Mouse (Mus musculus) right cerebral cortex, postnatal 36 days (tissue): ENCODE data around the gene Ptprz1.

Experiments
- DNase-seq, 2 experiments: peaks; one replicate each; pipeline ENCODE4 v3.0.0; 2022; ENCODE audit warnings: low spot score in 2 of 2, mixed read lengths in 1 of 2

Gene Ptprz1

DNA sequence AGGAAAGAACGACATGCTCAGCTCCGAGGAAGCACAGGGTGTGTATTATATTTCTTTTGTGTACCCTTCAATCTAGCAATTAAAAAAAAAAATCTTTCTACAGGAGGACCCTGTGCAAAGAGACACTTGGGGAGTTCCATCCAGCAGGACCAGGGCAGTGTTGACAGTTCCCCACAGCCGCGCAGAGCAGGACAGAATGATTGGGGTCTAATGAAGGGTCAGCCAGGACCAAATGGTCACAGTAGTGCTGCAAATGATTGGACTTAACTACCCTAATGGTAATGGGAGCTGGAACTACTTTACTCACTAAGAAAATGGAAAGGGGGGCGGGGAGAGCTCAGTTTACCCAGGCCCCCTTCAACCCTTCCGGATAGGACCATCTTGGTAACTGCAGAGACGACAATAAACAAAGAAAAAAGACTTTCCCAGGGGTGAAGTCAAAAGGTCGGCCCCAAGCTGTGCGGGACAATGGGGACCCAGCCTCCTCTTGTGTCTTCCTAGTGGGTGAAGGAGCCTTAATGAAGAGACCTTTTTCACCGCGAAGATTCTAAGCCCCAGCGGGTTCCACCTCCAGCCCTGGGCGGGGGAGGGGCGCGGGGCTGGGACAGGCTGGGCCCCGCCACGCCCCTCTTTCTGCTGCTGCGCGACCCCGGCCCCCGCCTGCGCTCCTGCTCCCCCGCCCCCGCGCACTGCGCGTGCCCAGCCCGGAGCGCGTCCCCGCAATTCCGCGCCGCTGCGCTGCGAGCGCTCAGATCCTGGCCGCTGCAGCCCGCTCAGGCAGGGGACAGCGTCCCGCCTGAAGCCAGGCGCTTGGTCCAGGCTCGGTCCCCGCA, at the start of gene Ptprz1:
Gene Ptprz1, plus strand, starts transcription at position 722 of the 833 bp plus-strand sequence.
- peak; percentile 16 to 46 for DNase-seq

DNA sequence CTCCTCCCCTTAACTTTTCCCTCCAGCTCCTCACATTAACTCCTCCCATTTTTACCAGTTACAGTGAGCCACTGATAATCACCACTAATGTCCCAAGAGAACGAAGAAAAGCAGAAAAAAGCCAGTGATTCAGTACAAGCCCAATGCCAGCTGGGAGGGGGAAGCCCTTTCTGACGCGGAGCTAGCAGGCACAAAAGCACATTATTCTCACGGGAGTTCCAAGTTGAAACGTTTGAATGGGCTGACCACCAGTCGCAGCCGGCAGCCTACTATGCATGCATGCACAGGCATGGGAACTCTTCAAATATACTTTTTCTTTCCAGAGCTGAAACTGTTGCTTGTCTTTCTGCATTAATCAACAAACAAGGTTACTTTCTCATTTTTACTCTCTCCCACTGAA, 41.7 kb upstream of the Ptprz1 start:
- DNase-seq: peak; percentile 11 to 16

GRCm38 (mm10) chr6:22834100-22834970, 41.0 kb upstream of the Ptprz1 start:
- peak; percentile 9 for DNase-seq

- DNase-seq: no peak
These were observed 576 bp downstream of the Ptprz1 start for GRCm38 (mm10) chr6:22875614-22876541.

- DNase-seq: no peak
These were observed 12.7 kb downstream of the Ptprz1 start for GRCm38 (mm10) chr6:22887978-22888377.

DNA sequence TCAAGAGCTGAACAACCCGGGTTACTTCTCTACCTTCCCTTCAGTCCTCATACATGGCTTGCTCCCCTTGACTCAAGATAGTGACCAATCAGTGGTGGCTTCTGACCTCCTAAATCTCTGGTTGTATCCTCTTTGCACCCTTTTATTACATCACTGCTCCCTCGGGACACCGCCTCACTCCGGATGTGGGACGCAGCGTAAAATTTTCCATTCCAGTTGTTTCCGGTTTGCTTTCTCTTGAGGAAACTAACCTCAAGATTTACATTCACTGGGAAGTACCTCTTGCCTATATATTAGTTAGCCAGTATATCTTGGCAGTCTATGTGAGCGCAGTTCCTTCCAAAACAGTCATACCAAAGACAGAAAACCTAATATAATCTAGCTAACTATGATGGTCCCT, 14.0 kb downstream of the Ptprz1 start:
- DNase-seq: no peak

- no peak for DNase-seq
These were observed 26.7 kb downstream of the Ptprz1 start for GRCm38 (mm10) chr6:22901983-22902382.

DNA sequence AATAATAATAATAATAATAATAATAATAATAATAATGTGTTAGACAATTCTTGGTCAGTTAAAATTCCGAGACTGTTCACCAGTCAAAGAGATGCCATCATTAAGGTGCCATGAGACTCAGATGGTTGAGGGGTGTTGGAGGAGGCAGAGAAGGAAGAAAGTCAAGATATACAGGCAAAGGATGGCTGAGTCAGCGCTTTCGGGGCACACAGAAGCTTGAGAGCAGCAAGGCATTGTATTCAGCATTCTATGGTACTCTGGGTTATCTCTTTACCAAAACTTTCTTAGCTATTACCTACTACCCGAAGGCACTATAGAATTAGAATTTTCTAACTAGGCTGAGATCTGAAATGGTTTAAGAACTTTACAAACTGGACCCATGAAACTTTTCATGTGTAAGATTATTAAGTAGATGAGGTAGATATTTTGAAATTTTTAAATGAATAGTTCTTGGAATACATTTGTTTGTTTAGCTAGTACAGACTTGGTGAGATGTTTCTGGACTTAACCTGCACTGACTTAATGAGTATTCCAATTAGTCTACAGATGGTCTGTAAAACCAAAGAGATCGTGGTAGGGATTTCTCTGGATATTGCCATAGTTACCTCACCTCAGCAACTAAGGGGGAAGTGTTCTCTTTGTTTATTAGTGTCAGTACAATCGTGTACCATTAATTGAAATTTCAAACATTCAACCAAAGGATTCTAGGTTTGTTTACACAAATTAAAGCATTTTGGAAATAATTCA, 33.4 kb downstream of the Ptprz1 start:
- no peak for DNase-seq

GRCm38 (mm10) chr6:22909257-22909907, 34.1 kb downstream of the Ptprz1 start:
- no peak for DNase-seq

DNA sequence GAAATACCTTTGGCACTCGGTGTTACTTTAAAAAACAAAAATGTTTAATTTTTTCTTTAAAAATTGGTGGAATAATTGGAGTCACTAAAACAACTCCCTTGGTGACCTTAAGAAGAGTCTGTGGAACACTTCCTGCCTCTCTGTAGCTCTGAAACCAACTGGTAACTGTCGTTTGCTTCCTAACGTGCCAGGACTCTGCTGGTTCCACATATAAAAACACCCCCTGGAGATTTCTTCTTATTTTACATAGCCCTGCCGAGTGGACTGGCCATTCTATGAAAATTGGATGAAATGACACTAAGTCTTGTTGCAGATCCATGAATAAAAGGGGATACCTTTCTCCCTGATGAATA, 34.6 kb downstream of the Ptprz1 start:
- DNase-seq: no peak

DNA sequence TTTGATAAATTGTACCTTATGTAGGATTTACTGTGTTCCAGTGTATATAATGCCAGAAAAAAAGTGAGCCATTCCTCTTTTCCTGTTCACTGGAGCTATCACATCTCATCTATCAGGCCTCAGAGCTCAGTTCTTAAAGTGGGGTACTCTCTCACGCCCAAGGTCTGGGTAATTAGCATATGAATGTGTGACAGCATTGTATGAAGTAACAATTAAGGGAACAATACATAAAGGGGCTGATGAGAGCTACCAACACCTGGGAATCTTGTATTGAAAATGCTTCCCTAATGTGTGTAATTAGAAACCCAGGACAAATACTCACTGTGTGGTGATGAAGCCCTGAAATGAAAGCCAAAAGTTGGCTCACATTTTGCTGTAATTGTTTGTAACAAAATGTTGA, 47.6 kb downstream of the Ptprz1 start:
- DNase-seq: no peak

DNA sequence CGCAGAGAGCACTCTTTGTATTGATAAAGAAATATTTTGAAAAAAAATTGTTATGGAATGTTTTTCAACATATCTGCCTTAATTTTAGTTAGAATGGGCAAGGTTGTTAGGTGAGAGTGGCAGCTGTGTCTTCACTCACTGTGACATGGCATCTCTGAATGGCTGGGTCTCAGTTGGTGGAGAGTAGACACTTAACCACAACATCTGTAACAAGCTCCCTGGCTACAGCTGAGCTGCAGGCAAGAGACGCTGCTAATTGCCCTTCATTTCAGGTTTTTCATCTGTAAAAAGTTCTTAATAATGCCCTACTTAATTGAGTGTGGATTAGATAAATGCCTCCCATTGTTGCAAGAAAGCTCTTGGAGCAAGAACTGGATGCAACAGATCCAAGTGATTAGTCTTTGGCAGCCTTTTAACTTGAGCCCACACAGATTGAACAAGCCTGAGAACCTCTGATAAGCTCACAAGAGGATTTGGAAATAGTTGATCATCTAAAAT, 57.5 kb downstream of the Ptprz1 start:
- DNase-seq: no peak

DNA sequence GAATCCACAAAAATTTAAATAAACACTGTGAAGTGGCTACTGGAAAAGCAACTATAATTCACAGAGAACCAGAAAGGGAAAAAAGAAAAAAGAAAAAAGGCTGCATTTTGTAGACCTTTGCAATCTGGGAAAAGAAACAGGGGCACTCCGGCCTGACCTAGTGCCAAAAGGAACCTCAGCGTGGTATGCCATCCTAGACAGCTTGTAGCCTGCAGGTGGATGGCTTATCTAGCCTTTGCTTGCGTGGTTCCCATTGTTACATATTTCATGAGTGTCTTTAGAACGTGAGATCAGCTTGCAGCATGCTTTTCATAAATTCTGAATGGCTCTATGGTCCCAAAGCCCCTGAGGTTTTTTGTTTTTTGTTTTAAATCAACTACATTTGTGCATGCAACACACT, 61.8 kb downstream of the Ptprz1 start:
- DNase-seq: no peak

- DNase-seq: no peak
These were observed 62.2 kb downstream of the Ptprz1 start for GRCm38 (mm10) chr6:22937526-22937925.

- no peak for DNase-seq
These were observed 68.9 kb downstream of the Ptprz1 start for GRCm38 (mm10) chr6:22944191-22944590.

GRCm38 (mm10) chr6:22963374-22963773, 88.1 kb downstream of the Ptprz1 start:
- DNase-seq: no peak

GRCm38 (mm10) chr6:22968073-22968472, 92.8 kb downstream of the Ptprz1 start:
- no peak for DNase-seq

DNA sequence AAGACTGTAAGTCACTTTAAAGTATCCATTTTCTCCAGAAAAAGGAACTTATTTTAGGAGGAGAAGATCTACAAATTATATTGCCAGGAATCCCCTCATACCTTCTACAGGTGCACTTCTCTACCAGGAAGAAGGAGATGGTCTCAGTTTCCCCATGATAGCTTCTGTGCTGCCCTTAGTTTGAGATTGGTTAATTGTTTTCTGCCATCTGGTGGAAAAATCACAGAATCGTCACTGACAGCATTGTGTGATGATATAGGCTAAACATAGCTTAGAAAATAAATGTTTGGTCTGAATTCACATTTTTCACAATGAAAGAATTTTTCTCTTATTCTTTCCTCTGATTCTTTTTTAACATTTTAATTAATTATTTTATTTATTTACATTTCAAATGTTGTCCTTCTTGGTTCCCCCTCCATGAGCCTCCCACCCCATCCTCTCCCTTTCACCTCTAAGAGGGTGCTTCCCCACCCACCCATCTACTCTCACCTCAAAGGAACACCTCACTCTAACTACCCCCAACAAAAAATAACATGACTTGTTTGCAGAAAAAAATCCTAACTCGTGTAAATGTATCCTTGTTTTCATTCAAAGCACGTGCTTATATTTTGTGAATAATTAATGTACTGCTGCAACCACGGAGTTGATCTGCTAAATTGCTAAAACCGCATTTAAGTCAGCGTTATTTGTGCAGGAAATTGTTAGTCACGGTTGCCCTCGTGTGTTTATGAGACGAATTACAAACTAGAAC, 108.6 kb downstream of the Ptprz1 start:
- no peak for DNase-seq

GRCm38 (mm10) chr6:22984520-22985154, 109.3 kb downstream of the Ptprz1 start:
- DNase-seq: no peak
